Mouse (Mus musculus) kidney, adult 2 months (tissue): ENCODE data around the gene 4930412O13Rik. TPM values are rescaled to one million over a fixed set of nuclear protein-coding genes. Genes with fewer than 3 reads are reported as not detected.

Source experiments
- DNase-seq: peaks from one replicate; pipeline ENCODE4 v3.0.0; 2021
- H3K27ac ChIP-seq: fragments of 200-500 bp; 2 replicates; pipeline ENCODE4 v1.5.1; 2012; ENCODE audit warnings: low read depth, low read length, control low read depth, inconsistent platforms; ENCODE audit not compliant: insufficient read depth
- H3K27me3 ChIP-seq: fragments of 200-500 bp; replicated peaks from 2 replicates; pipeline ENCODE4 v1.6.1; 2012; ENCODE audit warnings: mild to moderate bottlenecking, moderate library complexity, low read length, inconsistent platforms; ENCODE audit not compliant: control insufficient read depth, insufficient read depth
- H3K36me3 ChIP-seq: fragments of 200-500 bp; 2 replicates; pipeline ENCODE4 v1.6.1; 2012; ENCODE audit warnings: mild to moderate bottlenecking, moderate library complexity, low read length, inconsistent platforms; ENCODE audit not compliant: control insufficient read depth, insufficient read depth
- H3K4me1 ChIP-seq: fragments of 200-500 bp; 2 replicates; pipeline ENCODE4 v1.6.1; 2011; ENCODE audit warnings: low read length; ENCODE audit not compliant: control insufficient read depth, insufficient read depth
- H3K4me3 ChIP-seq: fragments of 200-500 bp; 2 replicates; pipeline ENCODE4 v1.5.1; 2011; ENCODE audit warnings: mild to moderate bottlenecking, low read depth, low read length, control low read depth; ENCODE audit not compliant: insufficient read depth
- CTCF ChIP-seq: fragments of 200-500 bp; conservative IDR thresholded peaks from 2 replicates; pipeline ENCODE4 v1.5.1; 2011; ENCODE audit warnings: low read depth, mild to moderate bottlenecking, control low read depth, low read length, moderate library complexity, mixed read lengths; ENCODE audit not compliant: insufficient read depth, insufficient read length
- POLR2A ChIP-seq: fragments of 200-500 bp; IDR thresholded peaks from one replicate; pipeline ENCODE4 v1.6.1; 2011; ENCODE audit warnings: low read depth, low read length, control low read depth
- WGBS: fragments of 180-500 bp; shearing (Covaris S2); methylation state at CpG from one replicate; pipeline ENCODE4 v1.1.7; 2018; 5-methylcytosine and 5-hydroxymethylcytosine counted together
- polyA plus RNA-seq: library from polyadenylated mRNA; depleted of rRNA; stranded (reverse); fragments of >200 nt; gene quantifications from 2 replicates; pipeline ENCODE4 v1.2.3, GENCODE M21; 2012

4930412O13Rik gene
- polyA plus RNA-seq, 1 experiment, result 0.39 TPM

DNA sequence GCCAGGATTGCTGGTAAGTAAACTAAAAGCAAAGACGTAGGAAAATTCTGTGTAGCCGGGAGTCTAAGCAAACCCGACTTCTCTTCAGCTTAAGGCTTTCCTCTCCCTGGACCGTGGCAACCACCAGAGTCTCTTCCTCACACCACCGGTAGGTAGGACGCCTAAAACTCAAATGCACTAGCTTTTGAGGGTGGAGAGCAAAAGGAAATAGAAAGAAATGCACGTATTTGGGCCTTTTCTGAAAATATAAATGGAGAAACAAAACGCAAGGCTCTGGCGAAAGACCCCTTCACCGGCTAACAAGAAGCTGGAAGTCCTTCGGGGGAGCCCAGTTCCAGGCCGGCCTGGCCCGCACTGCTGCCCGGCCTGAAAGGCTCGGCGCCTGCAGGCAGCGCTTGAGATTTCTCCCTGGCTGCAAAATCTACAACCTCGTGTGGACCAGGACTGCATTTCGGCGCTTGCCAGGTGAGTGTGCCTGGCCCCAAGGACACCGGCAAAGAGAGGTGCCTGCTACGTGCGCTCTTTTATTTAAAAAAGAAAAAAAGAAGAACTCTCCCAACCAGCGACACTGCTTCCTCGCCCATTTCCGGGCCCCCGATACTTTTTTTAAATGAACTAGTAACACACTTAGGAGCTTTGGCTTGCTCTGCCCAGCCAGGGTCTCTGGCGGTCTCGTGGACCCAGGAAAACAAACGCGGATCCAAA lies 4.3 kb upstream of the 4930412O13Rik start:
- DNase-seq, result no peak
- peaks cover 3% of the 10 kb centered on the region for H3K27me3 ChIP-seq
- no peaks in the 10 kb centered on the region for H3K36me3 ChIP-seq
- TF ChIP-seq POLR2A, result no peak
- TF ChIP-seq CTCF, result no peak
- no peaks in the 10 kb centered on the region for H3K4me1 ChIP-seq
- peak overlapping the region; percentile 29; the same call in 1 of the 2 replicates for H3K27ac ChIP-seq
- H3K4me3 ChIP-seq, result peak overlapping the region; percentile 27
- 21% methylated on average over 31 of the region's 31 CpGs for WGBS

DNA sequence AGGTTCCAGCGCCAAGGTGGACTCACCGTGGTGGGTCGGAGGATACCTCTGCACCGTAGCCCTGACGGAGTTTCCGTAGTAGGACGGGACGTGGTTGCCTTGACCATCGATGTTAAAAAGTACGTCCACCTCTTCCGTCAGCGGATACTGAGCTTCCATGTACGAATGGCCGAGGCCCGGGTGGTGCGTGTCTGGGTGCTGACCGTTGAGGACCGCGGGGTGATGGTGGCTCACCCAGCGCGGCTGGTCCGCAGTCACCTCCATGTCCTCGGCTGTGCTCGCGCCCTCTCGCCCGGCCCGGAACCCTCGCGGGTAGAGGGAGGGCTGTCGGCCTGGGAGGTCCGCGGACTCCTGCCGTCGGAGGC lies 3.7 kb upstream of the 4930412O13Rik start:
- DNase-seq, result no peak
- H3K27ac ChIP-seq, result 0 out of 2 replicates have a peak overlapping the region, but pooled peaks have one; percentile 8
- peaks cover 3% of the 10 kb centered on the region for H3K27me3 ChIP-seq
- WGBS, result 3% methylated on average over 35 of the region's 35 CpGs
- peak overlapping the region; percentile 27 for H3K4me3 ChIP-seq
- H3K4me1 ChIP-seq, result no peaks in the 10 kb centered on the region
- TF ChIP-seq POLR2A (no peak), CTCF (no peak)
- no peaks in the 10 kb centered on the region for H3K36me3 ChIP-seq

DNA sequence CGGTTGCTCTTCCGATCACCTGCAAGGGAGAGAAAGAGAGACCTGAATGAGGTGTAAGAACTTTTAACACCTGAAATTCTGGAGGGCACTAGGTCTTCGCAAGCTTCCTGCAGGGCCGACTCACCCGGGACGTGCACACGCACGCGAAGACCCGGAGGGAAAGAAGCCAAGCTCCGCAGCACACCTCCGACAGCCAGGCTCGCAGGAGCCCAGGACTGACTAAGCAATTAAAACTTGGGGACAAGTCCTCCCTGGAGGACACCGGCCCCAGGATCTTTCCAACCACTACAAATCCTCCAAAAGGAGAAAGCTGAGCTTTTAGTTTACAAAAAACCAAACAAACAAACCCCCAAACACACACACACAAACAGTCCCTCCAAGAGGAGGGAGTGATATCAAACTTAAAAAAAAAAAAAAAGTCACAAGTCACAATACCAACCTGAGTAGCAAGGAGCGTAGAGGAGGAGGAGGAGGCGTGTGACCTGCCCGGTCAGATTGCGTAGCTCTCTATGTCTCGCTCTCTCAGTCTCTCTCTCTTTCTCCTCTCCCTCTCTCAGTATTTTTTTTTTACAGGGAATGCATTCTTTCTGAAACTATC lies 3.0 kb upstream of the 4930412O13Rik start:
- H3K36me3 ChIP-seq, result no peaks in the 10 kb centered on the region
- 4% methylated on average over 19 of the region's 19 CpGs for WGBS
- H3K27ac ChIP-seq, result peak overlapping the region; percentile 66
- H3K4me3 ChIP-seq, result peak overlapping the region; percentile 48
- H3K4me1 ChIP-seq, result no peaks in the 10 kb centered on the region
- peaks cover 3% of the 10 kb centered on the region for H3K27me3 ChIP-seq
- TF ChIP-seq POLR2A (no peak), CTCF (no peak)
- DNase-seq, result no peak

DNA sequence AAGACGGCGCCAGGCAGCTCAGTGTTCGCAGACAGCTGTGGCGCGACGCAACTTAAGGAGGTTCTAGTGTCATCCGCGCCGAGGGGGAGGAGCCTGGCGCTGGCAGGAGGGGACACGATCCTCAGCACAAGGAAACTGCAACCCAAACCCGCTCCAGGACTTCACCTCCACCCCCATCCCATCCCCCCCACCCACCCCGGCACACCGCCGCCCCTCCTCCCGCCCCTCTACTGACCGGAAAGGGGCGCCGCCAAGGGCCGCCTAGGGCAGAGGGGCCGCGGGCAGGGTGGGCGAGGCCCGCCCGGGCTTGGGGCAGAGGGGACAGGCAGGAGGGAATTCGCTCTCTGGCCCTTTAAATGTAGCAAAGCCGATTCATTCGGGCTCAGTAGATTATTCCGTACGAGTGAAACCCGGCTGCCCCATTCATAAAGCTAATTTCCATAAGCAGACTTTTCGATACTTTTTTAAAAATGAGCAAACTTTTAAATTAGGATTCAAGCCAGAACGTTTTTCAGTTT lies 2.4 kb upstream of the 4930412O13Rik start:
- TF ChIP-seq POLR2A (no peak), CTCF (no peak)
- Histone ChIP-seq H3K27ac (peak overlapping the region; percentile 66), H3K4me3 (peak overlapping the region; percentile 45), H3K4me1 (no peaks in the 10 kb centered on the region), H3K27me3 (peaks cover 3% of the 10 kb centered on the region), H3K36me3 (no peaks in the 10 kb centered on the region)
- DNase-seq, result peak; percentile 60
- WGBS, result 1% methylated on average over 33 of the region's 33 CpGs

DNA sequence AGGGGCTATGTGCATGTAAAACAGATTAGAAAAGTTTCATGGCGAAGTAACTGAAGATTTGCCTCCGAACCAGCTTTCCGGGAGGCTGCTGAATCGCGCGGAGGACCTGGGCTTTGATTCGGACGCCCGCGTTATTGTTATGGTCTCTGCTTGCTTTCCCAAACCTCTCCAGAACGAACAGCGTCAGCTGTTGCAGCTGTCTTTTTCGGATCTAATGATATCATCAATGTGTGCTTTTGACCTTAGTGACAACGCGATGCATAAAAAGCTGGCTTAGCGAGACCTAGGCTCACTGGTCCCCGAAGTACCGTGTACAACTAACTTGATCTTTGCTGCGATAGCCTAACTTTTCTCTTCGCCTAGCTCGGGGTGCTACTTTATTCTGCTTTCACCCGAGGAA lies 2.0 kb upstream of the 4930412O13Rik start:
- TF ChIP-seq CTCF (no peak), POLR2A (no peak)
- H3K36me3 ChIP-seq, result no peaks in the 10 kb centered on the region
- peaks cover 3% of the 10 kb centered on the region for H3K27me3 ChIP-seq
- H3K4me3 ChIP-seq, result peak overlapping the region; percentile 45
- H3K27ac ChIP-seq, result peak overlapping the region; percentile 14; the same call in 1 of the 2 replicates
- no peaks in the 10 kb centered on the region for H3K4me1 ChIP-seq
- no peak for DNase-seq
- WGBS, result 1% methylated on average over 22 of the region's 22 CpGs

- H3K27ac ChIP-seq, result peak overlapping the region; percentile 14; the same call in 1 of the 2 replicates
- peaks cover 3% of the 10 kb centered on the region for H3K27me3 ChIP-seq
- H3K4me1 ChIP-seq, result no peaks in the 10 kb centered on the region
- WGBS, result 1% methylated on average over 21 of the region's 21 CpGs
- DNase-seq, result peak; percentile 91
- no peaks in the 10 kb centered on the region for H3K36me3 ChIP-seq
- TF ChIP-seq CTCF (peak; percentile 68), POLR2A (no peak)
- peak overlapping the region; percentile 45 for H3K4me3 ChIP-seq
Observed at GRCm38 (mm10) chr2:9879493-9879892, 1.6 kb upstream of the 4930412O13Rik start.

- TF ChIP-seq POLR2A (no peak), CTCF (no peak)
- DNase-seq, result no peak
- H3K36me3 ChIP-seq, result no peaks in the 10 kb centered on the region
- H3K27ac ChIP-seq, result no peak overlapping the region
- H3K27me3 ChIP-seq, result peaks cover 3% of the 10 kb centered on the region
- WGBS, result 19% methylated on average over 11 of the region's 11 CpGs
- H3K4me3 ChIP-seq, result no peak overlapping the region
- H3K4me1 ChIP-seq, result no peaks in the 10 kb centered on the region
Observed at GRCm38 (mm10) chr2:9880271-9880670, 781 bp upstream of the 4930412O13Rik start.

DNA sequence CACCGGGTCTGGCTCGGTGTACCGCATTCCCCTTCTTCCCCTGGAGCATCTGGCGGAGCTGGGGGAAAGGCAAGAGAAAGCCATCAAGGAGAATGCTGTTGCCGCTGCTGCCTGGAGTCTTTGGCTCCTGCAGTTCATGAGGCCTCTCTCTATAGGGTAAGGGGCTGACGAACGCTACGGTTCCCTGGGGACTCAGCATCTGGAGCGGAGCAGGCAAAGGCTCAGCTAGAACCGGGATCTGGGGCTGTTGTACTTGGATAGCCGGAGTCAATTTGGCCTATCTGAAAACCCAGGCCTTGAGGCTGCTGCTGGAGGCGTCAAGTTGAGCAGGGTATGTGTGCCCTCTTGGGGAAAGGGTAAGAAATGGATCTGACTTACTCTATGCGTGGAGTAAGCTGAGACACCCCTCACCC lies 565 bp downstream of the 4930412O13Rik start:
- no peak for DNase-seq
- H3K4me1 ChIP-seq, result no peaks in the 10 kb centered on the region
- TF ChIP-seq CTCF (no peak), POLR2A (no peak)
- H3K27ac ChIP-seq, result peak overlapping the region; percentile 42
- 11% methylated on average over 13 of the region's 13 CpGs for WGBS
- no peaks in the 10 kb centered on the region for H3K36me3 ChIP-seq
- peak overlapping the region; percentile 26; the same call in 1 of the 2 replicates for H3K4me3 ChIP-seq
- peaks cover 3% of the 10 kb centered on the region for H3K27me3 ChIP-seq
